Mouse (Mus musculus) intestine, postnatal 0 days (tissue): Measurements from ENCODE around the gene Ube4b. TPM values are rescaled to one million over a fixed set of nuclear protein-coding genes. Genes with fewer than 3 reads are reported as not detected.
"Not testable (repeated sequence)": the region's sequence is repeated elsewhere in the genome, so short reads cannot be mapped to it uniquely, and the experiment has no call there.

Source experiments
- ATAC-seq: fragments of 200-750 bp; cut with Nextera tagmentation; 2 replicates; pipeline ENCODE4 v1.8.0; 2017; ENCODE audit warnings: mild to moderate bottlenecking, moderate TSS enrichment, moderate library complexity
- H3K27ac ChIP-seq: fragments of 300-500 bp; sonication (generic); 2 replicates; pipeline ENCODE4 v1.5.1; 2014; ENCODE audit warnings: mild to moderate bottlenecking, low read depth, low read length, moderate library complexity
- H3K27me3 ChIP-seq: fragments of 300-500 bp; sonication (generic); replicated peaks from 2 replicates; pipeline ENCODE4 v1.6.1; 2014; ENCODE audit warnings: low read length, mixed read lengths; ENCODE audit not compliant: control insufficient read depth, insufficient read depth
- H3K36me3 ChIP-seq: fragments of 300-500 bp; sonication (generic); 2 replicates; pipeline ENCODE4 v1.6.1; 2014; ENCODE audit warnings: mild to moderate bottlenecking, moderate library complexity; ENCODE audit not compliant: control insufficient read depth, insufficient read depth
- H3K4me1 ChIP-seq: fragments of 300-500 bp; sonication (generic); replicated peaks from 2 replicates; pipeline ENCODE4 v1.6.1; 2014; ENCODE audit warnings: antibody characterized with exemption, low read length, mixed read lengths; ENCODE audit not compliant: control insufficient read depth, insufficient read depth
- H3K4me2 ChIP-seq: fragments of 300-500 bp; sonication (generic); replicated peaks from 2 replicates; pipeline ENCODE4 v1.6.1; 2014; ENCODE audit warnings: low read depth, mild to moderate bottlenecking, moderate library complexity
- H3K4me3 ChIP-seq: fragments of 300-500 bp; sonication (generic); 2 replicates; pipeline ENCODE4 v1.5.1; 2014; ENCODE audit warnings: low read depth, low read length
- H3K9ac ChIP-seq: fragments of 300-500 bp; sonication (generic); 2 replicates; pipeline ENCODE4 v1.6.1; 2014; ENCODE audit warnings: mild to moderate bottlenecking, low read depth, low read length
- H3K9me3 ChIP-seq: fragments of 300-500 bp; sonication (generic); 2 replicates; pipeline ENCODE4 v1.6.1; 2016; ENCODE audit warnings: mixed run types; ENCODE audit not compliant: control insufficient read depth
- CTCF ChIP-seq: sonication (generic); IDR thresholded peaks from 2 replicates; pipeline ENCODE4 v1.5.1; 2016; ENCODE audit warnings: low read depth, mild to moderate bottlenecking, control low read depth, antibody characterized with exemption, moderate library complexity
- WGBS: fragments of 180-500 bp; shearing (Covaris S2); extraction: QIAGEN DNeasy Blood & Tissue Kit; methylation state at CpG from one replicate; pipeline ENCODE4 v1.1.7; 2014; 5-methylcytosine and 5-hydroxymethylcytosine counted together
- polyA plus RNA-seq: library from polyadenylated mRNA; unstranded; fragments of >200 nt; fragmentation: Nextera tagmentation; extraction: Ambion mirVana; gene quantifications from 2 replicates; pipeline ENCODE4 v1.2.1, GENCODE M21; 2015

Gene Ube4b
- polyA plus RNA-seq, 1 experiment from 2014 or later = 47.2 TPM

DNA sequence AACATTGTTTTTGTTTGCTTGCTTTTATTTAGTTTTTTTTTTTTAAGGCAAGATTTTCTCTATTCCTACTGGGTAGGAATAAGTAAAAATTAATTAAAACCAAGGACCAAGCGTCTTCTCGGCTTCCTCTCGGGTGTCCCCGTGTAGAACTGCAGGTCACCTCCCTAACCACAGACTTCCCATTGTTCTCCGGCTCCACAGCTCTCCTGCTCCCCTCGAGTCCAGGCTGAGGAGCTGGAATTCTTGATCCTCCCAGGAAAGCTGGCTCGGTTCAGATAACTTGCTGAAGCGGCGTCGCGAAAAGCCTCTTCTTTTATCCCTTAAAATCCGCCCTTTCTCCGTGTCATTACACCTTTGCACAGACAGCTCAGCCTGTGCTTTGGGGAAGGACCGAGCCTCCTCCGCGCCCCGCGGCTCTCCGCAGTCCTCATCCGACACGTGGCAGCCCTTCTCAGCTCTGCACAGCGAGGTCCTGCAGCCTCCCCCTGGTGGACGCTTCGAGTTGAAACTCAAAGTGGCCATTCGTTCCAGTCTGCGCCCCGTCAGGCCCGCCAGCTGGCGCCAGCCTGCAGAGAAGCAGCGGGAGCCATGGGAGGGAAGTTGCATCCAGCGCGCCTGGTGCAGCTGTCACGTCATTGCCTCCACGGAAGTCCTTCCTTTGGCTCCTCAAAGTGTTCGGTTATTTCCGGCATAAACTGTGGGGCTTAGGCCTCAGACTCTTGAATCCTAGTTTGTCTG lies 18.6 kb upstream of the Ube4b start:
- Histone ChIP-seq H3K36me3 (no peaks in the 10 kb centered on the region), H3K27me3 (no peaks in the 10 kb centered on the region), H3K4me1 (no peaks in the 10 kb centered on the region), H3K9me3 (no peaks in the 10 kb centered on the region), H3K4me2 (peak overlapping the region; percentile 54), H3K4me3 (peak overlapping the region; percentile 7; the same call in 1 of the 2 replicates), H3K27ac (peak overlapping the region; percentile 68), H3K9ac (no peak overlapping the region)
- WGBS = under 1% methylated on average over 36 of the region's 36 CpGs
- ATAC-seq = peak; percentile 93
- TF ChIP-seq CTCF = peak; percentile 99

DNA sequence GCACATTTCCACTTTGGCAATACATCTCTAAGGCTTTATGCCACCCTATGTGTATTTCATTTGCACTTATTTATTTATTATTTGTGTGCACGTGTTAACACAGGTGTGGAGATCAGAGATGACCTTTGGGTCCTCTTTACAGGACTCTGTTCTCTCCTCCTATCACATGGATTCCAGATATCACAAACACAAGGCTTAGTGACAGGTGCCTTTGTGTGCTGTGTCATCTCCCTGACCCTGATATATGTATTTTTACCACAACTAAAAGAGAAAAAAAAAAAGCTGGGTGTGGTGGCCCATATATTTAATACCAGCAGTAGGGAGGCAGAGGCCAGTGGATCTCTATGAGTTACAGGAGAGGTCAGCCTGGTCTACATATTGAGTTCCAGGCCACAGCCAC lies 17.9 kb upstream of the Ube4b start:
- WGBS = 25% methylated on average over 1 of the region's 1 CpGs
- TF ChIP-seq CTCF = no peak
- Histone ChIP-seq H3K4me2 (peak overlapping the region; percentile 54; the same call in 1 of the 2 replicates), H3K9me3 (no peaks in the 10 kb centered on the region), H3K36me3 (no peaks in the 10 kb centered on the region), H3K4me1 (no peaks in the 10 kb centered on the region), H3K27ac (no peak overlapping the region), H3K27me3 (no peaks in the 10 kb centered on the region), H3K4me3 (no peak overlapping the region), H3K9ac (no peak overlapping the region)
- peak; percentile 55; the same call in 1 of the 2 replicates for ATAC-seq

DNA sequence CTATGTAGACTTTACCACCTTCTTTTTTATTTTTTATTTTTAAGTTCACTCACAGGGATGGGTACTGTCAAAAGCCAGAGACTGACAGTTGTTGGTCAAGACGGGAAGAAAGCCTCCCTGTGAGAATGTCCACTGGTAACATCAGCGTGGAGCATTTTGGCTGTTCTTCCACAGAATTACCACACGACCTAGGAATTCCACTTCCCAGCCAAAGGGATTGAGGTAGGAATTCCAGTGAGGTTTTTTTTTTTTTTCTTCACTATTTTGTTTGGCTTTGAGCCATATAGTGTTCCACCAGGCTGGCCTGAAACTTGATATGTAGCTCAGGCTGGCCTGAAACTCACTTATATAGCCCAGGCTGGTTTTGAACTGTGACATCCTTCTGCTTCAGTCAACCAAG lies 15.9 kb upstream of the Ube4b start:
- H3K9me3 ChIP-seq = no peaks in the 10 kb centered on the region
- no peak overlapping the region for H3K4me3 ChIP-seq
- no peaks in the 10 kb centered on the region for H3K4me1 ChIP-seq
- no peak for TF ChIP-seq CTCF
- WGBS = 49% methylated on average over 3 of the region's 3 CpGs
- no peaks in the 10 kb centered on the region for H3K27me3 ChIP-seq
- no peak overlapping the region for H3K4me2 ChIP-seq
- no peak for ATAC-seq
- H3K36me3 ChIP-seq = no peaks in the 10 kb centered on the region
- no peak overlapping the region for H3K27ac ChIP-seq
- no peak overlapping the region for H3K9ac ChIP-seq

DNA sequence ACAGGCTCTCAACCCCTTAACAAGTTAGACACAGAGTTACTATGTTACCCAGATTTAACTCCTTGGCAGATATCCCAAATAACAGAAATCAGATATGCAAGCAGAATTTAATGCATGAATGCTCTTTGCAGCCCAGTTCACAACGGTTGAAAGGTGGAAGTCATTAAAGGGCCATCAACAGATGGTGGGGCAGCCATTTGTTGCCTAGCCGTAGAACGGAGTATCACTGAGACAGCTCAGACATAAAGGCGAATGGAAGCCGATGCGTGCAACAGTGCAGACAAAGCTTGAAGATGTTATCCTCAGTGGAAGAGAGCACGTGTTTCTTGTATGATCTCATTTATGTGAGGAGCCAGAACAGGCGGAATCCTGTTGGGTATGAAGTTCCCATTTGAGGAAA lies 14.0 kb upstream of the Ube4b start:
- Histone ChIP-seq H3K27me3 (no peaks in the 10 kb centered on the region), H3K27ac (no peak overlapping the region), H3K4me3 (no peak overlapping the region), H3K9me3 (no peaks in the 10 kb centered on the region), H3K36me3 (no peaks in the 10 kb centered on the region), H3K9ac (no peak overlapping the region), H3K4me2 (no peak overlapping the region), H3K4me1 (no peaks in the 10 kb centered on the region)
- WGBS = 73% methylated on average over 8 of the region's 8 CpGs
- ATAC-seq = no peak
- no peak for TF ChIP-seq CTCF

DNA sequence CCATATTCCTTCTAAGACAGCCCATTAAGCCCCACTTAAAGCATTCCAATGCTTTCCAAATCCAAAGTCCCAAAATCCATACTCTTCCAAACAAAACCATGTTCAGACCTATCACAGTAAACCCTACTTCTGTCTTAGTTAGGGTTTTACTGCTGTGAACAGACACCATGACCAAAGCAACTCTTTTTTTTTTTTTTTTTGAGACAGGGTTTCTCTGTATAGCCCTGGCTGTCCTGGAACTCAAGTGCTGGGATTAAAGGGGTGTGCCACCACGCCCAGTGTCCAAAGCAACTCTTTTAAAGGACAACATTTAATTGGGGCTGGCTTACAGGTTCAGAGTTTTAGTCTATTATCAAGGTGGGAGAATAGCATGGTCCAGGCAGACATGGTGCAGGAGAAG lies 5.3 kb upstream of the Ube4b start:
- ATAC-seq, H3K4me2 ChIP-seq, H3K27me3 ChIP-seq, H3K9ac ChIP-seq, H3K36me3 ChIP-seq, H3K27ac ChIP-seq, H3K4me3 ChIP-seq, H3K4me1 ChIP-seq, H3K9me3 ChIP-seq: not testable (repeated sequence)
- 81% methylated on average over 1 of the region's 1 CpGs for WGBS

DNA sequence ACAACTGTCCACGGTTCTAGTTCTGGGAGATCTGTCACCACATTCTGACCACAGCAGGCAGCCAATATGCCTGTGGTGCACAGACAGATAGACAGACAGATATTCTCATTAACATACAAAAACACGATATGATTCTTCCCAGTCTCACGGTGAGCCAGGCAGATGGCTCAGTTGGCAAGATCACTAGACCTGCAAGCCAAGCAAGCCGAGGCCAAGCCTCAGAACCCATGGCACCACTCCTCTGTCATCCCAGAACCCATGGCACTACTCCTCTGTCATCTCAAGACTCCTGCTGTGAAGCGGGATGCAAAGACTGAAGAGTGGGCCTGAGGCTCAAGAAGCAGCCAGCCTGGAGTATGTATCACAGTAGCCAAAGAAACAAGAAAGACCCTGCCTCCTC lies 3.0 kb upstream of the Ube4b start:
- Histone ChIP-seq H3K27me3 (no peaks in the 10 kb centered on the region), H3K27ac (no peak overlapping the region), H3K36me3 (no peaks in the 10 kb centered on the region), H3K4me1 (no peaks in the 10 kb centered on the region), H3K4me2 (no peak overlapping the region), H3K9ac (no peak overlapping the region), H3K9me3 (no peaks in the 10 kb centered on the region), H3K4me3 (no peak overlapping the region)
- no peak for TF ChIP-seq CTCF
- no peak for ATAC-seq
- 86% methylated on average over 5 of the region's 5 CpGs for WGBS
